Mouse (Mus musculus) embryonic fibroblast, embryonic 13.5 days (primary cell): ENCODE results near the gene Batf3.
A peak's percentile ranks its signal among the peaks of the same experiment; 100 is the strongest.

Experiments
- CTCF ChIP-seq: IDR thresholded peaks from 2 replicates; pipeline ENCODE4 v1.5.1; 2011; ENCODE audit warnings: mild to moderate bottlenecking, control low read depth, low read length, moderate library complexity, borderline replicate concordance; ENCODE audit not compliant: insufficient read depth
- POLR2A ChIP-seq: IDR thresholded peaks from 2 replicates; pipeline ENCODE4 v1.6.1; 2011; ENCODE audit warnings: low read depth, mild to moderate bottlenecking, control low read depth, low read length, moderate library complexity

GRCm38 (mm10) chr1:191055533-191055873, 42.1 kb upstream of the Batf3 start:
- TF ChIP-seq CTCF (0 out of 2 replicates have a peak, but pooled peaks have one; percentile 3), POLR2A (no peak)
